Mouse (Mus musculus): Measurements from ENCODE around the gene Anln. TPM values are rescaled to one million over a fixed set of nuclear protein-coding genes. Genes with fewer than 3 reads are reported as not detected.
A peak's percentile ranks its signal among the peaks of the same experiment; 100 is the strongest.

The Anln gene
- polyA plus RNA-seq (2012; rRNA removed), result 1.4 and 1.8 TPM in 2 replicates

DNA sequence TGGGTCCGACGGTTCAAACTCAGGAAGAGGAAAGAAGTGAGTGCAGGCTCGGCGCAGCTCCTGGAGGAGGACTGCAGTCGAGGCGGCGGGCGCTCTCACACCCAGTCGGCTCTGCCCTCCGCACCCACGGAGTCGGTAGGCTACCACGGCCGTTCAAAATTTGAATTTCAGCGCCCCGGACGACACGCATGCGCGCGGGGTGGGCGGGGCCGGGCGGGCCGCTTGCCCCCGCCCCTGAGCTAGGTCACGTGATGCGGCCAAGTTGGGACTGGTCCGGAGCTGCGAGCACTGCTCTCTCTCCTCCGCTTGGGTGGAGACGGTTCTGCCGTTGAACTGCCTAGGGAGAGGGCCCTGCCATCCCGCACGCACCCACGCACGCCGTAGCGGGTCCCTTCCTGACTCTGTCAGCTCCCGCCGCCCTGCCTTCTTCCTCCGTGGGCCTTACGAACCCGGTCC is at the start of gene Anln:
Anln (minus strand) TSS at position 168 of the 456 bp plus-strand sequence.
- peak; percentile 91 for DNase-seq
- 0 out of 2 replicates have a peak, but pooled peaks have one; percentile 3 for TF ChIP-seq CTCF (IDR thresholded peaks at IDR 0.05; ENCODE audit: insufficient read depth, low read length)
- TF ChIP-seq POLR2A (IDR thresholded peaks at IDR 0.05; ENCODE audit: borderline replicate concordance, extremely low read depth, low read depth, low read length), result peak; percentile 99
- under 1% methylated on average over 43 of the region's 44 CpGs for WGBS
- H3K4me3 ChIP-seq (replicated peaks; ENCODE audit: extremely low read depth, low read depth, low read length), result peak within 1 kb of the TSS; percentile 83
- H3K4me1 ChIP-seq (ENCODE audit: control insufficient read depth, insufficient read depth, low read length), result no peaks in the 10 kb centered on the region

DNA sequence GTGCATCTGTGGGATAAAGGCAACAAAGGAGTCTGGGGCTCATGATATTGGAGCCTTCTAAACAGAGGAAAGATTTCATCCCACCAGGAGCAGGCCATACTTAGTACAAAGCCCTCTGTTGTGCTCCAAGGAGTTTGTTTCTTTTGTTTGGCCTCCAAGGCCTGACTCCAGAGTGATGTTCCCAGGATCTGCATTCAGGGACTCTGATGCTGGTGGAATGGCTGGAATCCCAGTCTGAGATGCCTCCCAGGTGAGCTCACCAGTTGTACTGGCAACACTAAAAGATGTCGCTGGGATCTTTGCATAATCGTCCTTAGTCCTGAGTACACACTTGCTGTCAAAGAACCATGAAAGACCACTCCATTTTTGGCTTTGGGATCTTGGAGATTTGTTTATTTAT is 45.1 kb upstream of the Anln start:
- 88% methylated on average over 2 of the region's 2 CpGs for WGBS
- H3K4me3 ChIP-seq (replicated peaks; ENCODE audit: extremely low read depth, low read depth, low read length), result no peak overlapping the region
- no peak for DNase-seq
- H3K4me1 ChIP-seq (ENCODE audit: control insufficient read depth, insufficient read depth, low read length), result no peaks in the 10 kb centered on the region
- TF ChIP-seq CTCF (IDR thresholded peaks at IDR 0.05; ENCODE audit: insufficient read depth, low read length), result no peak

- no peak overlapping the region for H3K4me3 ChIP-seq (replicated peaks; ENCODE audit: extremely low read depth, low read depth, low read length)
- 75% methylated on average over 2 of the region's 2 CpGs for WGBS
- no peaks in the 10 kb centered on the region for H3K4me1 ChIP-seq (ENCODE audit: control insufficient read depth, insufficient read depth, low read length)
- no peak for TF ChIP-seq CTCF (IDR thresholded peaks at IDR 0.05; ENCODE audit: insufficient read depth, low read length)
- no peak for TF ChIP-seq POLR2A (IDR thresholded peaks at IDR 0.05; ENCODE audit: borderline replicate concordance, extremely low read depth, low read depth, low read length)
- no peak for DNase-seq
These were observed 44.2 kb upstream of the Anln start for GRCm38 (mm10) chr9:22433221-22433620.

DNA sequence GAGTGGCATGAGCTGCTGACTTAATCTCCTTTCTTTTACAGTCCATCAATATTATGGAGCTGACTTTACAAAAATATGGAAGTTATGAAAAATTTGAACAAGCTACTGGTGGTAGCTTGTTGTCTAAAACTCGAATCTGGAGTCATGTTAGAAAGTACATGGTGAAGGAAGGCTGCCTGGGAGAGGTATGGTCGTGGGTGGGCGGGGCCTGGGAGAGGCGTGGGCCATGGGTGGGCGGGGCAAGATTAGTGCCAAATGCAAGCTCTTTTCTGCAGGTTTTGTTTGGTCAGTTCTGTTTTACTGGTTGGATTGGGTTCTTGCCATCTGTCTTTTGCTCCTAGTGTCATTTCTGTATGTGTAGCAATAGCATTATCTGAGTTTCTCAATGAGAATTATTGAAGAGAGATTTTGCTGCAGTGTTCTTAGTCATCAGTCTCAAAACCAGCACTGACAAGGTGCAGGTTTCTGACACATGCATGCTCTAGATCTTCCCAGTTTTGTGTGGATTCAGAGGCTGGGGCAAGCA is 41.4 kb upstream of the Anln start:
- TF ChIP-seq CTCF (IDR thresholded peaks at IDR 0.05; ENCODE audit: insufficient read depth, low read length) (no peak), POLR2A (IDR thresholded peaks at IDR 0.05; ENCODE audit: borderline replicate concordance, extremely low read depth, low read depth, low read length) (no peak)
- no peak for DNase-seq
- Histone ChIP-seq H3K4me3 (replicated peaks; ENCODE audit: extremely low read depth, low read depth, low read length) (no peak overlapping the region), H3K4me1 (ENCODE audit: control insufficient read depth, insufficient read depth, low read length) (no peaks in the 10 kb centered on the region)
- 24% methylated on average over 5 of the region's 5 CpGs for WGBS

DNA sequence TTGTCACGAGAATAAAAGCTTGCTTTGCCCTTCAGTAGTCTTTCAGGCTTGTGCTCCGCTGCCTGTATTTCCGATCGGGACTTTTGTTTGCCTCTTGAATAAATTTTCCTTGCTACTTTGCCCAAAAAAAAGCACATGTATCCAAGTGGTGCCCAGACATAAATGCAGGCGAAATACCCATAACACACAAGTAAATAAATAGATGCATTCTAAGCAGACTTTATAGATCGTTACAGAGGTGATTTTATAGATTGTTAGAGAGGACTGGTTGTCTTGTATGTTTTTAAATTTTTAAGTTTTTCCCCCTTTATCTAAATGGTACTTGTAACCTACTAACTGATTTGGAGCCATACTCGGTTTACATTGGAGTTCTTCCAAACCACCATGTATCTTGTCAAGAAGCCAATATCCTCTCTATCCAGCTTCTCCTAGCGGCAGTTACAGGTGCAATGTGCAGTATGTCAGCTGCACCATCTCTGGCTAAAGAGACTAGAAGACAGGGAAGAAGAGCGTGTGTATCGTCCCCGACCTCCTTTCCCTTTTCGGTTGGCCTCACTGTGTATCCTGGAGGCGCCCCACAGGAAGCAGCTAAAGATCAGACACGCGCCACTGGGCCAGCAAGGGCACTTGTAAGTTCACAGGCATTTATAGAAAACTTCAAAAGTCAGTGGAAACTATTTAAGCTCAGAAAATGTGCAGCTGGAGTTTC is 40.7 kb upstream of the Anln start:
- 28% methylated on average over 15 of the region's 15 CpGs for WGBS
- no peak overlapping the region for H3K4me3 ChIP-seq (replicated peaks; ENCODE audit: extremely low read depth, low read depth, low read length)
- no peaks in the 10 kb centered on the region for H3K4me1 ChIP-seq (ENCODE audit: control insufficient read depth, insufficient read depth, low read length)
- DNase-seq, result no peak
- TF ChIP-seq POLR2A (IDR thresholded peaks at IDR 0.05; ENCODE audit: borderline replicate concordance, extremely low read depth, low read depth, low read length) (no peak), CTCF (IDR thresholded peaks at IDR 0.05; ENCODE audit: insufficient read depth, low read length) (no peak)

GRCm38 (mm10) chr9:22428666-22429410 is 39.9 kb upstream of the Anln start:
- DNase-seq, result no peak
- Histone ChIP-seq H3K4me1 (ENCODE audit: control insufficient read depth, insufficient read depth, low read length) (no peaks in the 10 kb centered on the region), H3K4me3 (replicated peaks; ENCODE audit: extremely low read depth, low read depth, low read length) (no peak overlapping the region)
- WGBS, result 87% methylated on average over 14 of the region's 14 CpGs
- TF ChIP-seq CTCF (IDR thresholded peaks at IDR 0.05; ENCODE audit: insufficient read depth, low read length), result no peak

DNA sequence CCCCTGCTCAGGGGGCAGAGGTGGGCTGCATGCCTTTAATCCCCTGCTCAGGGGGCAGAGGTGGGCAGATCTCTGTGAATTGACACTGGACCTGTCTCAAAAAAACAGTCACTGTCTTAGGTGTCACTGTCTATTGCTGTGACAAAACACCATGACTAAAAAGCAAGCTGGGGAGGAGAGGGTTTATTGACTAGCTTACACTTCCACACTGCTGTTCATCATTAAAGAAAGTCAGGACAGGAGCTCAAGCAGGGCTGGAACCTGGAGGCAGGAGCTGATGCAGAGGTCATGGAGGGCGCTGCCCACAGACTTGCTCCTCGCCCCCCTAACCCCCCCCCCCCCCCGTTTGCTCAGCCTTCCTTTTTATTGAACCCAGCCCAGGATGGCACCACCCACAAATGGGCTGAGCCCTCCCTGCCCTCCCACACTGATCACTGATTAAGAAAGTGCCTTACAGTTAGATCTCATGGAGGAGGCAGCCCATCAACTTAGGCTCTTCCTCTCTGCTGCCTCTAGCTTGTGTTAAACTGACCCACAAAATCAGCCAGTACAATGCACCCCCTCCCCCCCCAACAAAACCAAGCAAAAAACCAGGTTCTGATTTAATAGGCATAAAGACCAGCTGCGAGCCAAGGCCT is 39.2 kb upstream of the Anln start:
- Histone ChIP-seq H3K4me1 (ENCODE audit: control insufficient read depth, insufficient read depth, low read length) (no peaks in the 10 kb centered on the region), H3K4me3 (replicated peaks; ENCODE audit: extremely low read depth, low read depth, low read length) (no peak overlapping the region)
- TF ChIP-seq CTCF (IDR thresholded peaks at IDR 0.05; ENCODE audit: insufficient read depth, low read length), result no peak
- TF ChIP-seq POLR2A (IDR thresholded peaks at IDR 0.05; ENCODE audit: borderline replicate concordance, extremely low read depth, low read depth, low read length), result no peak
- DNase-seq, result no peak
- WGBS, result 66% methylated on average over 4 of the region's 4 CpGs

- DNase-seq, result no peak
- WGBS, result 86% methylated on average over 4 of the region's 4 CpGs
These were observed 35.7 kb upstream of the Anln start for GRCm38 (mm10) chr9:22424719-22425118.

GRCm38 (mm10) chr9:22424196-22424595 is 35.2 kb upstream of the Anln start:
- TF ChIP-seq CTCF (IDR thresholded peaks at IDR 0.05; ENCODE audit: insufficient read depth, low read length) (no peak), POLR2A (IDR thresholded peaks at IDR 0.05; ENCODE audit: borderline replicate concordance, extremely low read depth, low read depth, low read length) (no peak)
- 64% methylated on average over 10 of the region's 10 CpGs for WGBS
- no peak overlapping the region for H3K4me3 ChIP-seq (replicated peaks; ENCODE audit: extremely low read depth, low read depth, low read length)
- H3K4me1 ChIP-seq (ENCODE audit: control insufficient read depth, insufficient read depth, low read length), result no peaks in the 10 kb centered on the region
- no peak for DNase-seq

More at GRCm38 (mm10) chr9:22424719-22425118, 35.7 kb upstream of the Anln start:
- no peak for TF ChIP-seq POLR2A (IDR thresholded peaks at IDR 0.05; ENCODE audit: borderline replicate concordance, extremely low read depth, low read depth, low read length)
- no peak for TF ChIP-seq CTCF (IDR thresholded peaks at IDR 0.05; ENCODE audit: insufficient read depth, low read length)
- Histone ChIP-seq H3K4me3 (replicated peaks; ENCODE audit: extremely low read depth, low read depth, low read length) (no peak overlapping the region), H3K4me1 (ENCODE audit: control insufficient read depth, insufficient read depth, low read length) (no peaks in the 10 kb centered on the region)

Data from lung, adult 2 months (tissue).